Mouse (Mus musculus) testis, adult 2 months (tissue): ENCODE measurements around the gene Slc32a1.

Source experiments
- CTCF ChIP-seq: fragments of 200-500 bp; IDR thresholded peaks from 2 replicates; pipeline ENCODE4 v1.5.1; 2012; ENCODE audit warnings: low read depth, mild to moderate bottlenecking, inconsistent platforms, low read length, moderate library complexity; ENCODE audit not compliant: control insufficient read depth, insufficient read depth, insufficient replicate concordance
- POLR2A ChIP-seq: fragments of 200-500 bp; IDR thresholded peaks from 2 replicates; pipeline ENCODE4 v1.6.1; 2012; ENCODE audit warnings: low read depth, mild to moderate bottlenecking, inconsistent platforms, low read length, moderate library complexity; ENCODE audit not compliant: control insufficient read depth

- TF ChIP-seq CTCF = no peak
- TF ChIP-seq POLR2A = no peak
Observed at GRCm38 (mm10) chr2:158606511-158606964, 4.0 kb upstream of the Slc32a1 start.
